In the genomic region with DNA sequence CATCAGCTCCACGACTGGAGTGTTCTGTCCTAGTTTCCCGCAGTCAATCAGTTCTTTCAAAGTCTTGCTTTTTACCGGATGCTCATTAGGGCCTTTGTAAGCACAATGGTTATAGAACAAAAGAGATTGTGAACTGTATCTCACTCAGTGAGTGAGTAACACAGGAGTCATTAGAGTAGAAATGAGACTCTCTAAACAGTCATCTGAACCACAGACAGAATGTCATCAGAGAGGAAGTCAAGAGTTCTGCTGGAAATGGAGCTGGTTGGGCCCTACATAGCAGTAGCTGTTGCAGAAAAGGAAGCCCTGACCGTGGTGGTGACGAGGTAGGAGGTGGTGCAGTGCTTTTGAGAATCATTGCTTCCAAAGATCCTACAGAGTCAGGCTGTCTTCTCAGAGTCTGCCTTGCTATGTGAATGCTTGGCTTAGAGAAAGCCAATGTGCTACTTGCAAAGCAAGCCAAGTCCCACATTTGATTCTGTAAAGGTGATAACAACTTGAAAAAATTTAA, we compare ENCODE assay signal across 10 mouse cellular contexts. TPM values are rescaled to one million over a fixed set of nuclear protein-coding genes. Genes with fewer than 3 reads are reported as not detected.
DNase-seq lines count a peak whose midpoint lies in the region; ATAC-seq and TF ChIP-seq lines count a peak whose summit lies in the region.
"Had no signal": no experiment of that assay in that cellular context is flagged by ENCODE, and none has a peak within 500 bp of the region (broad histone marks: within the 10 kb centered on the region; RNA-seq: fewer than 3 reads in every experiment).

No protein-coding gene starts in this region.

- H3K27ac ChIP-seq in kidney, adult 2 months (ENCODE audit: insufficient read depth, low read depth, low read length), result 0 out of 2 replicates have a peak overlapping the region, but pooled peaks have one; percentile 59
- no peak overlapping the region for H3K27ac ChIP-seq in kidney, embryonic 15.5 days
- H3K27ac ChIP-seq in CH12.LX (ENCODE audit: insufficient read depth, low read depth) (peak overlapping the region; percentile 98), macrophage (peak overlapping the region; percentile 88)

- intact Hi-C loops in gastrocnemius, postnatal 36 days (cut with DNase I), result no loop called here

- no peak overlapping the region for H3K4me2 ChIP-seq in kidney, embryonic 15.5 days
- H3K4me2 ChIP-seq in CH12.LX (ENCODE audit: insufficient read depth, low read depth, poor library complexity, severe bottlenecking), result peak overlapping the region; percentile 89
- H3K4me2 ChIP-seq: liver, embryonic 13.5 days had no signal

- H3K36me3 ChIP-seq in kidney, adult 2 months (ENCODE audit: control insufficient read depth, insufficient read depth, low read length), result no peaks in the 10 kb centered on the region
- no peaks in the 10 kb centered on the region for H3K36me3 ChIP-seq in kidney, embryonic 15.5 days
- no peaks in the 10 kb centered on the region for H3K36me3 ChIP-seq in CH12.LX (replicated peaks in 1 of 2; ENCODE audit: control insufficient read depth in 1 of 2, insufficient read depth in 1 of 2, low read length in 1 of 2)
- H3K36me3 ChIP-seq in macrophage (ENCODE audit: inconsistent target), result no peaks in the 10 kb centered on the region
- H3K36me3 ChIP-seq: liver, embryonic 13.5 days had no signal

- H3K9ac ChIP-seq in kidney, embryonic 15.5 days, result no peak overlapping the region
- peak overlapping the region; percentile 64 for H3K9ac ChIP-seq in CH12.LX (ENCODE audit: insufficient read depth, low read depth)
- H3K9ac ChIP-seq: liver, embryonic 13.5 days had no signal

- in situ Hi-C loops in CH12.LX (cut with MboI; ENCODE audit: low pct_ligation_motif_present, low pct_unique_long_range_greater_than_20kb, low sequenced_read_pairs), result loop anchor here (10.0 kb wide), 1 partner anchor 98 kb away; a partner anchor contains a TSS

- TF ChIP-seq CTCF in kidney, adult 2 months (conservative IDR thresholded peaks at IDR 0.05; ENCODE audit: insufficient read depth, insufficient read length, low read depth, low read length), result no peak
- no peak for TF ChIP-seq CTCF in CH12.LX (conservative IDR thresholded peaks at IDR 0.05 in 1 of 2, IDR thresholded peaks at IDR 0.05 in 1 of 2; ENCODE audit: low read depth in 2 of 2, low read length in 2 of 2)

- peak; percentile 40; the same call in 1 of the 2 replicates for TF ChIP-seq EP300 in CH12.LX (IDR thresholded peaks at IDR 0.05; ENCODE audit: low read length)

- TF ChIP-seq RAD21 in CH12.LX (IDR thresholded peaks at IDR 0.05; ENCODE audit: low read depth, low read length), result no peak; the same call in 1 of the 2 replicates

- no peaks in the 10 kb centered on the region for H3K4me1 ChIP-seq in kidney, adult 2 months (ENCODE audit: control insufficient read depth, insufficient read depth, low read length)
- peaks cover 11% of the 10 kb centered on the region for H3K4me1 ChIP-seq in kidney, embryonic 15.5 days
- peaks cover 11 to 54% of the 10 kb centered on the region in 2 experiments for H3K4me1 ChIP-seq in CH12.LX (ENCODE audit: control insufficient read depth in 1 of 2, insufficient read depth in 2 of 2)

- H3K27me3 ChIP-seq in kidney, adult 2 months (replicated peaks; ENCODE audit: control insufficient read depth, insufficient read depth, low read length), result no peaks in the 10 kb centered on the region
- H3K27me3 ChIP-seq in kidney, embryonic 15.5 days, result no peaks in the 10 kb centered on the region
- H3K27me3 ChIP-seq in CH12.LX (replicated peaks), result no peaks in the 10 kb centered on the region
- H3K27me3 ChIP-seq: liver, embryonic 13.5 days had no signal

- H3K9me3 ChIP-seq in kidney, embryonic 15.5 days (replicated peaks), result no peaks in the 10 kb centered on the region
- no peaks in the 10 kb centered on the region for H3K9me3 ChIP-seq in CH12.LX (replicated peaks; ENCODE audit: low read length)
- H3K9me3 ChIP-seq: liver, embryonic 13.5 days had no signal

- dilution Hi-C loops in CH12.LX (cut with MboI; ENCODE audit: extremely low pct_ligation_motif_present, extremely low pct_unique_long_range_greater_than_20kb, low sequenced_read_pairs), result no loop called here

- no peaks in the 10 kb centered on the region for H3K79me2 ChIP-seq in CH12.LX (replicated peaks; ENCODE audit: control insufficient read depth, extremely low read depth, insufficient read depth, poor library complexity, severe bottlenecking)
- H3K79me2 ChIP-seq in macrophage (ENCODE audit: inconsistent target), result no peaks in the 10 kb centered on the region

- TF ChIP-seq POLR2A in kidney, adult 2 months (IDR thresholded peaks at IDR 0.05; ENCODE audit: low read depth, low read length), result no peak
- TF ChIP-seq POLR2A in CH12.LX (IDR thresholded peaks at IDR 0.05; ENCODE audit: low read depth, low read length), result peak; percentile 37; the same call in 1 of the 2 replicates

- H3K4me3 ChIP-seq in kidney, adult 2 months (ENCODE audit: insufficient read depth, low read depth, low read length), result no peak overlapping the region
- H3K4me3 ChIP-seq in kidney, embryonic 15.5 days (replicated peaks), result no peak overlapping the region
- H3K4me3 ChIP-seq in CH12.LX (replicated peaks in 1 of 3; ENCODE audit: low read depth in 2 of 3, low read length in 2 of 3, poor library complexity in 1 of 3), result peak overlapping the region; percentile 18 to 39 (median 38)
- H3K4me3 ChIP-seq in macrophage (ENCODE audit: inconsistent target), result no peak overlapping the region
- H3K4me3 ChIP-seq: liver, embryonic 13.5 days had no signal

- WGBS in kidney, adult 2 months, result 79% methylated on average over 5 of the region's 5 CpGs
- WGBS in kidney, embryonic 15.5 days, result 76% methylated on average over 5 of the region's 5 CpGs
- 42% methylated on average over 5 of the region's 5 CpGs for WGBS in macrophage (ENCODE audit: missing documents)

- no peak for DNase-seq in kidney, adult 2 months
- peak; percentile 83 for DNase-seq in 416B (ENCODE audit: low read depth)
- DNase-seq in CH12.LX (ENCODE audit: extremely low read depth), result peak; percentile 58
- DNase-seq in cerebellum, adult 9-10 months, result no peak
- DNase-seq in adrenal gland, postnatal 25 days, result no peak
- DNase-seq in gastrocnemius, postnatal 36 days, result no peak
- DNase-seq: liver, embryonic 13.5 days had no signal

- ATAC-seq in kidney, embryonic 15.5 days (replicated peaks; ENCODE audit: low FRiP score), result no peak
- ATAC-seq: intestine, postnatal 0 days had no signal

TF ChIP-seq in CH12.LX, 34 proteins besides CTCF, POLR2A, EP300 and RAD21:
- TF ChIP-seq MAZ (IDR thresholded peaks at IDR 0.05; ENCODE audit: low read depth, low read length), result no peak
- TF ChIP-seq MYC (IDR thresholded peaks at IDR 0.05; ENCODE audit: low read depth, low read length), result no peak
- TF ChIP-seq POLR2AphosphoS2 (IDR thresholded peaks at IDR 0.05; ENCODE audit: low read depth, low read length), result no peak
- TF ChIP-seq RCOR1 (conservative IDR thresholded peaks at IDR 0.05; ENCODE audit: low read depth, low read length), result no peak
- no peak for TF ChIP-seq TCF12 (IDR thresholded peaks at IDR 0.05; ENCODE audit: low read depth, low read length)
- TF ChIP-seq NRF1 (IDR thresholded peaks at IDR 0.05; ENCODE audit: low read depth, low read length), result no peak
- TF ChIP-seq SMC3 (IDR thresholded peaks at IDR 0.05; ENCODE audit: low read depth, low read length), result no peak
- TF ChIP-seq MXI1 (IDR thresholded peaks at IDR 0.05; ENCODE audit: low read depth, low read length), result no peak
- TF ChIP-seq CHD1 (IDR thresholded peaks at IDR 0.05; ENCODE audit: low read depth, low read length), result peak; percentile 19; the same call in 1 of the 2 replicates
- TF ChIP-seq ZMIZ1 (IDR thresholded peaks at IDR 0.05; ENCODE audit: low read depth, low read length), result no peak
- TF ChIP-seq MEF2A (IDR thresholded peaks at IDR 0.05; ENCODE audit: borderline replicate concordance, low read depth, low read length), result no peak
- no peak for TF ChIP-seq PAX5 (IDR thresholded peaks at IDR 0.05; ENCODE audit: low read length)
- peak; percentile 34; the same call in 1 of the 2 replicates for TF ChIP-seq IRF4 (IDR thresholded peaks at IDR 0.05; ENCODE audit: low read depth, low read length)
- no peak for TF ChIP-seq ZC3H11A (IDR thresholded peaks at IDR 0.05; ENCODE audit: low read depth, low read length)
- TF ChIP-seq NELFE (IDR thresholded peaks at IDR 0.05; ENCODE audit: low read depth, low read length), result 0 out of 2 replicates have a peak, but pooled peaks have one; percentile 30
- TF ChIP-seq USF1 (IDR thresholded peaks at IDR 0.05; ENCODE audit: low read depth, low read length), result no peak
- no peak for TF ChIP-seq TBP (conservative IDR thresholded peaks at IDR 0.05; ENCODE audit: low read depth, low read length)
- TF ChIP-seq ETS1 (conservative IDR thresholded peaks at IDR 0.05; ENCODE audit: low read depth, low read length), result no peak
- TF ChIP-seq MAFK (IDR thresholded peaks at IDR 0.05; ENCODE audit: insufficient replicate concordance, low read length), result no peak

RNA-seq across cellular contexts. Expression of a gene that starts 40.5 kb away (rescaled TPM):
- polyA plus RNA-seq in kidney, adult 2 months (2012; rRNA removed), result 88.7 and 115 TPM in 2 replicates
- polyA plus RNA-seq in kidney, embryonic 15.5 days (2015; fragmentation: Nextera tagmentation; extraction: Ambion mirVana), result 422 and 445 TPM in 2 replicates
- total RNA-seq in CH12.LX (2012; rRNA removed) (297 and 340 TPM in 2 replicates), CH12.LX (2014; rRNA removed) (706 and 745 TPM in 2 replicates)
- polyA plus RNA-seq in CH12.LX (2012; ENCODE audit: insufficient read length, low read depth) (372 and 393 TPM in 2 replicates), macrophage (2018) (137 to 223 TPM (median 152 TPM) in 3 replicates)
- total RNA-seq in macrophage (2018; cell fraction: chromatin; rRNA removed), result 100 to 1,000 TPM in 16 of 26 experiments, 10 to 100 TPM in 10; 36.3 to 161 (median 112) TPM
- total RNA-seq in macrophage (2018; cell fraction: cytosol; rRNA removed), result 100 to 1,000 TPM; 112 to 224 (median 168) TPM
- total RNA-seq in macrophage (2018; cell fraction: nucleus; rRNA removed), result 100 to 1,000 TPM in 14 of 26 experiments, 10 to 100 TPM in 12; 37.4 to 148 (median 104) TPM
- total RNA-seq in adrenal gland, postnatal 25 days (2021), result 166 and 174 TPM in 2 replicates
- 10 to 100 TPM; 83.4 to 89.1 TPM for total RNA-seq in gastrocnemius, postnatal 36 days (2021)

Comparison
In these comparisons a context has a peak if more than half of its experiments do, and no peak if none do; other contexts are left out.
1. DNase-seq: peak in 416B (single experiment) and CH12.LX (single experiment); none in kidney, adult 2 months (single experiment), cerebellum, adult 9-10 months (single experiment), adrenal gland, postnatal 25 days (single experiment) and gastrocnemius, postnatal 36 days (0 of 2).
2. H3K4me3 ChIP-seq: peak in CH12.LX (3 of 3); none in kidney, adult 2 months (single experiment), kidney, embryonic 15.5 days (single experiment) and macrophage (single experiment).